Mouse (Mus musculus): ENCODE measurements around the gene Haus2. TPM values are rescaled to one million over a fixed set of nuclear protein-coding genes. Genes with fewer than 3 reads are reported as not detected.

Haus2 gene
- polyA plus RNA-seq, 1 experiment from 2014 or later: 36.7 TPM

DNA sequence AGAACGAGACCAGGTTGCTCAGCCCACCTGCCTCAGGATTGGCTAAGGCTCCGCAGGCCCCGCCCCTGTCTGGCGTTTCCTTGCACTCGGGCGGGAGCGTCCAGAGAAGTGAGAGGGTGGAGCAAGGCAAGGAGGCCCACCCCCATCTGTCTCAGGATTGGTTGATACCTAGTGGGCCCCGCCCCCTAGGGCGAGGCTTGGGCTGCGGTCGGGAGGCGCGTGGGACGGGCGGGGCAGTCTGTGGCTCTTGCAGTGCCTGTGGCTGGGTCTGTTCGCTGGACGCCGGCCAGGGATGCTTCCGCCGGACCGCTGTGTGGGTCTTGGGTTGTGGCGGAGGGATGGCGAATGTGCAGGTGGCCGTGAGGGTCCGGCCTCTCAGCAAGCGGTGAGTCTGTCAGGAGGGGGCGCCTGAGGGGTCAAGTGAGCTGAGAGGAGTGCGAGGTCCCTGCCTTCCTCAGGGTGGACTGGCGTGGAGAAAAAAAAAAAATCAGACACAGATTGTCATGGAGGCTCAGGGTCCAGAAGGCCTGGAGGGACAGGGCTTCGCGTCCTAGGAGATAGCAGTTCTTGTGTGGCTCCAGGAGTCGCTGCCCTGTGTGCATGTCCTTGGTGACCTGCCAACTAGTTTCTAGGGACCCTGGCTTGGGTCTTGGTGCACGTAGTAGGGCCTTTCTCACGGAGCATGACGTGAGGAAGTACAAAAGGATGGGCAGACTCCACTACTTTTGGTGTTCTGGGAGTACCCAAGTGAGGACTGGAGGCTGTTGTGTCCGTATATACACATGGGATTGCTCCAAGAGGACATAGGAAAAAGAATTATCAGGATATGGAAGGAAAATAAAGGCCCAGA lies 19.9 kb downstream of the Haus2 start, which contains the start of gene Stard9:
Gene Stard9 (plus strand): TSS at position 236 of the 850 bp plus-strand sequence.
- Histone ChIP-seq H3K36me3 (replicated peaks) (0 out of 2 replicates have a peak, but pooled peaks cover 2% of the 10 kb centered on the region), H3K9ac (peak within 1 kb of the TSS; percentile 62), H3K27ac (no peak within 1 kb of the TSS), H3K4me1 (peaks cover 7% of the 10 kb centered on the region; the same call in 1 of the 2 replicates), H3K9me3 (no peaks in the 10 kb centered on the region), H3K4me2 (peak within 1 kb of the TSS; percentile 57), H3K27me3 (no peaks in the 10 kb centered on the region), H3K4me3 (replicated peaks) (peak within 1 kb of the TSS; percentile 50)
- WGBS: 2% methylated on average over 36 of the region's 36 CpGs
- peak; percentile 100 for ATAC-seq (ENCODE audit: low FRiP score)

- Histone ChIP-seq H3K9ac (no peak overlapping the region), H3K27ac (no peak overlapping the region), H3K4me2 (no peak overlapping the region), H3K9me3 (no peaks in the 10 kb centered on the region), H3K27me3 (no peaks in the 10 kb centered on the region), H3K4me1 (peaks cover 7% of the 10 kb centered on the region; the same call in 1 of the 2 replicates), H3K36me3 (replicated peaks) (0 out of 2 replicates have a peak, but pooled peaks cover 2% of the 10 kb centered on the region), H3K4me3 (replicated peaks) (no peak overlapping the region)
- 89% methylated on average over 2 of the region's 2 CpGs for WGBS
- ATAC-seq (ENCODE audit: low FRiP score): no peak
Observed at GRCm38 (mm10) chr2:120630246-120630645, 21.1 kb downstream of the Haus2 start.

GRCm38 (mm10) chr2:120630655-120631054 lies 21.5 kb downstream of the Haus2 start:
- Histone ChIP-seq H3K4me3 (replicated peaks) (no peak overlapping the region), H3K36me3 (replicated peaks) (0 out of 2 replicates have a peak, but pooled peaks cover 2% of the 10 kb centered on the region), H3K9ac (no peak overlapping the region), H3K9me3 (no peaks in the 10 kb centered on the region), H3K4me2 (no peak overlapping the region), H3K27me3 (no peaks in the 10 kb centered on the region), H3K4me1 (peaks cover 7% of the 10 kb centered on the region; the same call in 1 of the 2 replicates), H3K27ac (no peak overlapping the region)
- WGBS: 91% methylated on average over 2 of the region's 2 CpGs
- no peak for ATAC-seq (ENCODE audit: low FRiP score)

DNA sequence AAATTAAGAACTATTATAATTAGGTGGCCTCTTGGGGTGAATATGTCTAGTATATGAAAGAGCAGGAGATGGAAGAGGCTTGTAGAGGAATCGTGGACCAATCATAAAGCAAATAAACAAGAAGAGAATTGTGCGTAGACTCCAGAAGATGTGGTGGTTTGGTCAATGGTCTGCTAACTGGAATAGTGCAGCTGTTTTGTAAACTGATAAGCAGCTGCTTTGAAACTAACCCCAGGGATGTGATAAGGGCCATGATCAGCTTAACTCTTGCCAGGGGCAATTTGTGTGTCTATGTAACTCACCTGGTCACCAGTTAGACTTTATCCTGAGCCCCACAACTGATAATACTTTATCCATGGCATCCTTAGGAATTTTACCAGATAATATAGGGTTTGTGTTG lies 22.3 kb downstream of the Haus2 start:
- H3K4me1 ChIP-seq: peaks cover 7% of the 10 kb centered on the region; the same call in 1 of the 2 replicates
- no peak overlapping the region for H3K4me3 ChIP-seq (replicated peaks)
- H3K9me3 ChIP-seq: no peaks in the 10 kb centered on the region
- 93% methylated on average over 2 of the region's 2 CpGs for WGBS
- ATAC-seq (ENCODE audit: low FRiP score): no peak
- no peaks in the 10 kb centered on the region for H3K27me3 ChIP-seq
- 0 out of 2 replicates have a peak, but pooled peaks cover 2% of the 10 kb centered on the region for H3K36me3 ChIP-seq (replicated peaks)
- H3K9ac ChIP-seq: no peak overlapping the region
- H3K4me2 ChIP-seq: no peak overlapping the region
- H3K27ac ChIP-seq: no peak overlapping the region

DNA sequence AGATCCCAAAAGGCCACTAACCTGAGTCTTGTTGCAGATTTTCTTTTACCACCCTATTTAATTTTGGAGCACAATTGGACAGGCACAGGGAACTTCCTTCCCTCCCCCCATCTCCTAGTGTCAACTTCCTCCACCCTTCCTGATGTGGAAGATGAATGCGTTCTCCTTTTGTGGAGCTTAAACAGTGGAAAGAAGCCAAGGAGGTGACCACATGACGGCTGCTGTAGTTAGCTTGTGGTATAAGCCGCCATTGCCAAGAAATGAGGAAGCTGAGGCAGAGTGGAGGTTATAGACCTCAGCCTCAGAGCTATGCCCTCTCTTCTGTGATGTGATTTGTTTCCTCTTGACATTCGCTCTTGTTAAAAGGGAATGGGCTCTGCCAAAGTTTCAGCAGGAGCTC lies 22.8 kb downstream of the Haus2 start:
- no peak overlapping the region for H3K9ac ChIP-seq
- H3K4me2 ChIP-seq: no peak overlapping the region
- 0 out of 2 replicates have a peak, but pooled peaks cover 2% of the 10 kb centered on the region for H3K36me3 ChIP-seq (replicated peaks)
- no peak for ATAC-seq (ENCODE audit: low FRiP score)
- no peaks in the 10 kb centered on the region for H3K9me3 ChIP-seq
- peaks cover 7% of the 10 kb centered on the region; the same call in 1 of the 2 replicates for H3K4me1 ChIP-seq
- no peak overlapping the region for H3K27ac ChIP-seq
- H3K27me3 ChIP-seq: no peaks in the 10 kb centered on the region
- no peak overlapping the region for H3K4me3 ChIP-seq (replicated peaks)
- 88% methylated on average over 4 of the region's 4 CpGs for WGBS

DNA sequence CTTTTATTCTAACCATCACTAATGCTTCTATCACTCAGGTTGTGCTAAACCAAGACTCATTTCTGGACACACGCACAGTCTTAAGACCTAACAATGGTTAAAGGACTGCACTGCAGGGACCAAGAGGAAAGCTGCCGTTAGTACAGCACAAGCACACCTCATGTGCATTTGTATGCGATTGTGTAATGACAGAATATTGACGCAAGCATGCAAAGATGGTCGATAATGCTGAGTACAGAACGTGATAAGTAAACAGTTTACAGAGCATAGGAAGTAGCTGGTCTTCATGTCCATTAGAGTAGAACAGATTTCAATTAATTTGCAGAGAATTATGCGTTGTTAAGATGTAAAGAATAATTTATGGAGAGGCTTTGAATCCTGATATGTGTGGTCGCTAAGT lies 31.7 kb downstream of the Haus2 start:
- Histone ChIP-seq H3K4me2 (no peak overlapping the region), H3K9ac (no peak overlapping the region), H3K9me3 (no peaks in the 10 kb centered on the region), H3K27ac (no peak overlapping the region), H3K36me3 (replicated peaks) (no peaks in the 10 kb centered on the region), H3K27me3 (no peaks in the 10 kb centered on the region), H3K4me1 (no peaks in the 10 kb centered on the region), H3K4me3 (replicated peaks) (no peak overlapping the region)
- no peak for ATAC-seq (ENCODE audit: low FRiP score)
- 90% methylated on average over 8 of the region's 8 CpGs for WGBS

GRCm38 (mm10) chr2:120643836-120644235 lies 34.7 kb downstream of the Haus2 start:
- Histone ChIP-seq H3K4me1 (no peaks in the 10 kb centered on the region), H3K4me2 (no peak overlapping the region), H3K27ac (no peak overlapping the region), H3K27me3 (no peaks in the 10 kb centered on the region), H3K36me3 (replicated peaks) (no peaks in the 10 kb centered on the region), H3K4me3 (replicated peaks) (no peak overlapping the region), H3K9me3 (no peaks in the 10 kb centered on the region), H3K9ac (no peak overlapping the region)
- ATAC-seq (ENCODE audit: low FRiP score): no peak
- 63% methylated on average over 7 of the region's 7 CpGs for WGBS

DNA sequence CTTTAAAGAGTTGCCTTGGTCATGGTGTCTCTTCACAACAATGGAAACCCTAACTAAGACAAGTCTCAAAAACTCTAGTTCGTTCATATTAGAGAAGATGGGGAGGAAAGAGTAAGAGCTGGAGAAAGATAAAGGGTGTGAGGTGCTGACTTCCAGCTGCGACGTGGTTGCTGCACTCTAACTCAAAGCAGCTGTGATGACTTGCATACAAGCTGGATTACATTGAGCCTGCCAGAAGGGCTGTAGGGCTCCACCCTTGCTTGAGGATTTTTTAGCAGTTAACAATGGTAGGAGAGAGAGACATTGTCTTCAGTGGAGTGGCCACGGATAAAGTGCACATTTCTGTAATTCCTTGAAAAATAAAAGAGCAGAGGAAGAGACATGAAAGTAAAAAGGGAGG lies 37.6 kb downstream of the Haus2 start:
- Histone ChIP-seq H3K27me3 (no peaks in the 10 kb centered on the region), H3K36me3 (replicated peaks) (no peaks in the 10 kb centered on the region), H3K4me3 (replicated peaks) (no peak overlapping the region), H3K9ac (no peak overlapping the region), H3K27ac (no peak overlapping the region), H3K4me2 (no peak overlapping the region), H3K9me3 (no peaks in the 10 kb centered on the region), H3K4me1 (no peaks in the 10 kb centered on the region)
- no peak for ATAC-seq (ENCODE audit: low FRiP score)
- WGBS: 61% methylated on average over 4 of the region's 4 CpGs

GRCm38 (mm10) chr2:120652256-120652924 lies 43.2 kb downstream of the Haus2 start:
- WGBS: 85% methylated on average over 7 of the region's 7 CpGs
- Histone ChIP-seq H3K4me2 (no peak overlapping the region), H3K27ac (no peak overlapping the region), H3K4me1 (no peaks in the 10 kb centered on the region), H3K36me3 (replicated peaks) (no peaks in the 10 kb centered on the region), H3K9ac (no peak overlapping the region), H3K4me3 (replicated peaks) (no peak overlapping the region), H3K9me3 (no peaks in the 10 kb centered on the region), H3K27me3 (no peaks in the 10 kb centered on the region)
- ATAC-seq (ENCODE audit: low FRiP score): no peak

DNA sequence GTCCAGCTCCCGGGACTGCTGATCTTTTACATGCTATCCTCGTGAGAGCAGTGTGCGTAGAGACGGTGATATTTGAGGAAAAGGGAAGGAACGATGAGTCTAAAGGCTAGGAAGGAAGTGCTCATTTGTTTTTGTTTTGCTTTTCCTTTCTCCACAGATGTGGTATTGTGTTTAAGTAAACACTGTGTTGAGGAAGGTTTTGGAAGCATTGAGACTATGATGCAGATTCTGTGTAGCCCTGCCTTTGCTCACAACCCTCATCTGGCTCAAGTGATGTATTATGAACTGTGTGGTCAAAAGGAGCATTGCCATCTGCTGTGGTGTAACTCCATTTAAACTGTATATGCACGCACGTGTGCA lies 43.7 kb downstream of the Haus2 start:
- no peak for ATAC-seq (ENCODE audit: low FRiP score)
- Histone ChIP-seq H3K27ac (no peak overlapping the region), H3K4me3 (replicated peaks) (no peak overlapping the region), H3K36me3 (replicated peaks) (no peaks in the 10 kb centered on the region), H3K9me3 (no peaks in the 10 kb centered on the region), H3K4me2 (no peak overlapping the region), H3K4me1 (no peaks in the 10 kb centered on the region), H3K27me3 (no peaks in the 10 kb centered on the region), H3K9ac (no peak overlapping the region)
- 92% methylated on average over 7 of the region's 7 CpGs for WGBS

- 86% methylated on average over 2 of the region's 2 CpGs for WGBS
- ATAC-seq (ENCODE audit: low FRiP score): no peak
- no peak overlapping the region for H3K4me2 ChIP-seq
Observed at GRCm38 (mm10) chr2:120654693-120655092, 45.5 kb downstream of the Haus2 start.

GRCm38 (mm10) chr2:120655905-120656304 lies 46.7 kb downstream of the Haus2 start:
- no peak for ATAC-seq (ENCODE audit: low FRiP score)
- H3K4me3 ChIP-seq (replicated peaks): no peak overlapping the region
- no peaks in the 10 kb centered on the region for H3K36me3 ChIP-seq (replicated peaks)
- H3K27ac ChIP-seq: no peak overlapping the region
- H3K9ac ChIP-seq: no peak overlapping the region
- no peaks in the 10 kb centered on the region for H3K27me3 ChIP-seq
- H3K9me3 ChIP-seq: no peaks in the 10 kb centered on the region
- H3K4me2 ChIP-seq: no peak overlapping the region
- 86% methylated on average over 5 of the region's 5 CpGs for WGBS
- H3K4me1 ChIP-seq: no peaks in the 10 kb centered on the region

More at GRCm38 (mm10) chr2:120654693-120655092, 45.5 kb downstream of the Haus2 start:
- Histone ChIP-seq H3K27me3 (no peaks in the 10 kb centered on the region), H3K36me3 (replicated peaks) (no peaks in the 10 kb centered on the region), H3K4me1 (no peaks in the 10 kb centered on the region), H3K4me3 (replicated peaks) (no peak overlapping the region), H3K9me3 (no peaks in the 10 kb centered on the region), H3K9ac (no peak overlapping the region), H3K27ac (no peak overlapping the region)
